Mouse (Mus musculus) mouse embryonic stem cell (cell line): ENCODE data around the gene Cnnm2.

Experiments used
- in situ Hi-C, 2 experiments: fragments of 300-500 bp; cut with MboI; formaldehyde crosslinking; loops; 1 replicate in 1 of 2; 3 replicates in 1 of 2; pipeline ENCODE4 v1.14.3; 2019 to 2020; ENCODE audit warnings: low sequenced_read_pairs in 2 of 2, low pct_unique_long_range_greater_than_20kb in 1 of 2, mixed read lengths in 1 of 2; ENCODE audit not compliant: unreplicated experiment in 1 of 2

The Cnnm2 gene

GRCm38 (mm10) chr19:46863236-46863927 is 102.0 kb downstream of the Cnnm2 start:
- in situ Hi-C loops, result loop anchor here in 1 of 2 experiments (5.0 kb wide), 1 partner anchor 101 kb away; the partner anchor contains the start of gene Cnnm2

- in situ Hi-C loops, result loop anchor here in 1 of 2 experiments (5.0 kb wide), 1 partner anchor 102 kb away; the partner anchor contains the start of gene Cnnm2
These were observed 102.7 kb downstream of the Cnnm2 start for GRCm38 (mm10) chr19:46864079-46864478.

- in situ Hi-C loops, result loop anchor here in 1 of 2 experiments (5.0 kb wide), 1 partner anchor 103 kb away; the partner anchor contains the start of gene Cnnm2
These were observed 103.4 kb downstream of the Cnnm2 start for GRCm38 (mm10) chr19:46864731-46865331.

- in situ Hi-C loops, result no loop called here
These were observed 104.0 kb downstream of the Cnnm2 start for GRCm38 (mm10) chr19:46865381-46865780.

- in situ Hi-C loops, result no loop called here
These were observed 107.7 kb downstream of the Cnnm2 start for GRCm38 (mm10) chr19:46869049-46869448.

GRCm38 (mm10) chr19:46869526-46869925 is 108.1 kb downstream of the Cnnm2 start:
- in situ Hi-C loops, result no loop called here

GRCm38 (mm10) chr19:46871096-46871495 is 109.7 kb downstream of the Cnnm2 start:
- in situ Hi-C loops, result loop anchor here (5.0 to 10.0 kb wide), 3 partner anchors 109 to 294 kb away; partner anchors contain the start of gene Cnnm2 (in 1 of the 2)

GRCm38 (mm10) chr19:46871651-46872050 is 110.3 kb downstream of the Cnnm2 start:
- in situ Hi-C loops, result loop anchor here (5.0 to 10.0 kb wide), 3 partner anchors 109 to 293 kb away; partner anchors contain the start of gene Cnnm2 (in 1 of the 2)

- in situ Hi-C loops, result loop anchor here (5.0 to 10.0 kb wide), 3 partner anchors 112 to 291 kb away; partner anchors contain the start of gene Cnnm2 (in 1 of the 2)
These were observed 112.5 kb downstream of the Cnnm2 start for GRCm38 (mm10) chr19:46873924-46874323.

- in situ Hi-C loops, result loop anchor here in 1 of 2 experiments (10.0 kb wide), 2 partner anchors 211 to 289 kb away; no protein-coding TSS in a partner anchor
These were observed 114.4 kb downstream of the Cnnm2 start for GRCm38 (mm10) chr19:46875790-46876189.

GRCm38 (mm10) chr19:46877886-46878285 is 116.5 kb downstream of the Cnnm2 start:
- in situ Hi-C loops, result loop anchor here in 1 of 2 experiments (10.0 kb wide), 2 partner anchors 213 to 287 kb away; no protein-coding TSS in a partner anchor

- in situ Hi-C loops, result loop anchor here in 1 of 2 experiments (10.0 kb wide), 2 partner anchors 214 to 286 kb away; no protein-coding TSS in a partner anchor
These were observed 117.0 kb downstream of the Cnnm2 start for GRCm38 (mm10) chr19:46878346-46878745.

- in situ Hi-C loops, result loop anchor here (5.0 to 10.0 kb wide), 4 partner anchors 112 to 285 kb away; no protein-coding TSS in a partner anchor
These were observed 118.5 kb downstream of the Cnnm2 start for GRCm38 (mm10) chr19:46879876-46880275.

- in situ Hi-C loops, result loop anchor here in 1 of 2 experiments (10.0 kb wide), 1 partner anchor 109 kb away; no protein-coding TSS in a partner anchor
These were observed 124.0 kb downstream of the Cnnm2 start for GRCm38 (mm10) chr19:46885365-46885764.

GRCm38 (mm10) chr19:46886826-46887225 is 125.4 kb downstream of the Cnnm2 start:
- in situ Hi-C loops, result loop anchor here in 1 of 2 experiments (10.0 kb wide), 1 partner anchor 108 kb away; no protein-coding TSS in a partner anchor

GRCm38 (mm10) chr19:46887811-46888527 is 126.6 kb downstream of the Cnnm2 start:
- in situ Hi-C loops, result loop anchor here in 1 of 2 experiments (10.0 kb wide), 1 partner anchor 107 kb away; no protein-coding TSS in a partner anchor

- in situ Hi-C loops, result loop anchor here in 1 of 2 experiments (10.0 kb wide), 1 partner anchor 105 kb away; no protein-coding TSS in a partner anchor
These were observed 128.3 kb downstream of the Cnnm2 start for GRCm38 (mm10) chr19:46889666-46890065.

- in situ Hi-C loops, result no loop called here
These were observed 129.3 kb downstream of the Cnnm2 start for GRCm38 (mm10) chr19:46890657-46891056.
